Mouse (Mus musculus): ENCODE results near the gene Abhd14a.

Gene Abhd14a

DNA sequence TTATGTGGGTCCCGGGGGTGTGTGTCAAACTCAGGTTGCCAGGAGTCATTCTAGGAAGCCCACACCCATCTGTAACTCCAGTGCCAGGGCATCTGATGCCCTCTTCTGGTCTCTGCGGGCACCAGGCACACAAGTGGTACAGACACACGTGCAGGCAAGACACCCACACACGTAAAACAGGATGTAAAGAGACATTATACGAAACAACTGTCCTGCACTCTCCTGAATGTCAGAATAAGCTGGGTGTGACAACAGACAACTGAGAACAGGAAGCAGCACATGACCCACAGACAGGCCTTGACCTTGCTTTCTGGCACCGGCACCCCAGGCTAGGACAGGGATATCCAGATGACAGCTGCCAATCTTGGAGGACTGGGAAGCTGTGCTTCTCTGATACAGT is 21.8 kb upstream of the Abhd14a start:
- peak; percentile 62 for DNase-seq (ENCODE audit: low read depth)

GRCm38 (mm10) chr9:106467746-106468145 is 20.3 kb upstream of the Abhd14a start:
- DNase-seq (ENCODE audit: low read depth) = no peak

GRCm38 (mm10) chr9:106466721-106467120 is 19.2 kb upstream of the Abhd14a start:
- no peak for DNase-seq (ENCODE audit: low read depth)

- DNase-seq (ENCODE audit: low read depth) = no peak
Measured at GRCm38 (mm10) chr9:106465571-106466200, 18.2 kb upstream of the Abhd14a start, which contains the start of gene Gpr62. Gpr62 (minus strand) TSS chr9:106465938.

GRCm38 (mm10) chr9:106464751-106465541 is 17.5 kb upstream of the Abhd14a start:
- DNase-seq (ENCODE audit: low read depth) = peak; percentile 66

GRCm38 (mm10) chr9:106463122-106464063 is 15.9 kb upstream of the Abhd14a start:
- DNase-seq (ENCODE audit: low read depth) = no peak

- no peak for DNase-seq (ENCODE audit: low read depth)
Measured at GRCm38 (mm10) chr9:106462430-106462800, 14.9 kb upstream of the Abhd14a start.

DNA sequence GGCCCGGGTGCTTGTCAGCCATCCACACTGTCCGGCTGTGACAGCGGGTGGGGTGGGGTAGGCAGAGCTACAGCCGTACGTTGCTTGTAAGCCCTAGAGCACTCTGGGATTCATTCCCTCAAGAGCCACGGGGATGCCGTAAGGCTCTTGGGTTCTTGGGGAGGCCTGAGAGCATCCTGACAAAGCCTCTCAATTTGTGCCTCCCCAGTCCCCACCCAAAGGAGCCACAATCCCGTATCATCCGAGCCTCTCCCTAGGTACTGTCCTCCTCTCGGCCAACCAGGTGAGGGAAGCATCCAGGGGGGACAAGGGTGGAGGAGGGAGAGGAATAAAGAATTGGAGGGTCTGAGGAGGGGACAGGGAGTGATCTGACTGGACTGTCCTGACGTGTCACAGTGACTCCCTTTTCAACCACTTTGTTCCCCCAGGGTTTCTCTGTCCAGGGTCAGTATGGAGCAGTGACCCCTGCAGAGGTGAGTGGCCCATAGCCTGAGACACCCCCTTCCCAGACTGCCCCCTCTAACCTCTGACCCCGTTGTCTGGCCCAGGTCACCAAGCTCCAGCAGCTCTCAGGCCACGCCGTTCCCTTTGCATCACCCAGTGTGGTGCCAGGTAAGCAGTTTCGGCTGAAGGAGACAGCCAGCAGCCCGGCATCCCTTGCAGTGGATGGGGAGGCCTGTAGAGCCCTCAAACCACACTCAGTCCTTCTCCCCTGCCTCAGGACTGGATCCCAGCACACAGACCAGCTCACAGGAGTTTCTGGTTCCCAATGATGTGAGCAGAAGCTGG is 14.4 kb upstream of the Abhd14a start:
- no peak for DNase-seq (ENCODE audit: low read depth)

- no peak for DNase-seq (ENCODE audit: low read depth)
Measured at GRCm38 (mm10) chr9:106461026-106461415, 13.5 kb upstream of the Abhd14a start.

GRCm38 (mm10) chr9:106460401-106461025 is 13.0 kb upstream of the Abhd14a start:
- DNase-seq (ENCODE audit: low read depth) = no peak

- no peak for DNase-seq (ENCODE audit: low read depth)
Measured at GRCm38 (mm10) chr9:106459946-106460345, 12.5 kb upstream of the Abhd14a start.

DNA sequence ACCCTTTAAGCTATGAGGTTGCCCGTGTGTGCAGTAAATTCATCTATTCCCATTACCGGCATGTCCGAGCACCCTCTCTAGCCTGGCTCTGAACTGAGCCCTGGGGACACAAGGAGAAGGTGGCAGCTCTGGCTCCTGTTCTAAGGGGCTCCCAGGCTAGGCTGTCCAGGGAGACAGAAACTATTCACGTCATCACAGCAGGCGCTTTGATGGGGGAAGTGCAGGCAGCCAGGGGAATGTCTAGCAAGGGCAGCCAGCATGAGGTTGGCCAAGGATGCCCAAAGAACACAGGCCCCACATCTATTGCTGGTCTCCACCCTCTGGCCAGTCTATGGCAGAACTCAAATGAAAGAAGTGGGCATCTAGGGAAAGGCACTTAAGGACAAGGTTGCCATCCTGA is 10.4 kb upstream of the Abhd14a start:
- no peak for DNase-seq (ENCODE audit: low read depth)

- DNase-seq (ENCODE audit: low read depth) = no peak
Measured at GRCm38 (mm10) chr9:106457163-106457559, 9.7 kb upstream of the Abhd14a start.

DNA sequence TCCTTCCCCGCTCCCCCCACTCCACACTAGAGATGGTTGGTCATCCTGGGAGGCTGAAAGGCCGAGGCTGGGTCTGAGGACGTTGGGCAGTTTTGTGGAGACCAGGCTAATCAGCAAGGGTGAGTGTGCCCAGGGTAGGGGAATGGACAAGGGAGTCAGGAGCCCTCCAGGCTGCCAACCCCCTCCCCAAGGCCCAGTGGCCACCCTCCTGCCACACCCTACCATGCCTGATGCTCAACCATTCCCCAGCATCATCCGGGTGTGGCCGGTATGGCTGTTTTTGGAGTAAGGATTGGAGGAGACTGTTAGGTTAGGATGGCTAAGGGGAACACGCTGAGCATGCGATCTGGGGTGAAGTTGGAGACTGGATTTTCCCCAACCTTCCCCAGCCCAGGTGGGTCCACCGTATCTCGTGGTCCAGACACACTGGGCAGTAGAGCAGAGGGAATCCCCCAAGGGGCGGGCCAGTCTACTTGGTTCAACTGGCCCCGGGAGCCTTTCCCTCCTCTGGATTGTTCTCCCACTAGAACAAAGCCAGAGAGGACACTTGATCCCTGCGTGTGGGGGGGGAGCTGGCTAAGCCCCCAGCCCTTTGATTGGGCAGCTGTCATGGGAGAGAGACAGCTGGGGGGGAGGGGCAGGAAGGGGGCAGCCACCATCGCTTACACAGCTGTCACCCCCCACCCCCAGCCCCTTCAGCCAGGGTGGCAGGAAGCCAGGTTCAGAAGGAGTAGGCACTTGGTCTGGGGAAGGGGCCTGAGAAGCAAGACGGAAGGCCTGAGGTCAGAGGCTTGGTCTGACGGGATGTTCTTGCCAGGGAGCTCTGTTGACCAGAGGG is 9.1 kb upstream of the Abhd14a start:
- no peak for DNase-seq (ENCODE audit: low read depth)

GRCm38 (mm10) chr9:106454888-106455681 is 7.6 kb upstream of the Abhd14a start:
- no peak for DNase-seq (ENCODE audit: low read depth)

DNA sequence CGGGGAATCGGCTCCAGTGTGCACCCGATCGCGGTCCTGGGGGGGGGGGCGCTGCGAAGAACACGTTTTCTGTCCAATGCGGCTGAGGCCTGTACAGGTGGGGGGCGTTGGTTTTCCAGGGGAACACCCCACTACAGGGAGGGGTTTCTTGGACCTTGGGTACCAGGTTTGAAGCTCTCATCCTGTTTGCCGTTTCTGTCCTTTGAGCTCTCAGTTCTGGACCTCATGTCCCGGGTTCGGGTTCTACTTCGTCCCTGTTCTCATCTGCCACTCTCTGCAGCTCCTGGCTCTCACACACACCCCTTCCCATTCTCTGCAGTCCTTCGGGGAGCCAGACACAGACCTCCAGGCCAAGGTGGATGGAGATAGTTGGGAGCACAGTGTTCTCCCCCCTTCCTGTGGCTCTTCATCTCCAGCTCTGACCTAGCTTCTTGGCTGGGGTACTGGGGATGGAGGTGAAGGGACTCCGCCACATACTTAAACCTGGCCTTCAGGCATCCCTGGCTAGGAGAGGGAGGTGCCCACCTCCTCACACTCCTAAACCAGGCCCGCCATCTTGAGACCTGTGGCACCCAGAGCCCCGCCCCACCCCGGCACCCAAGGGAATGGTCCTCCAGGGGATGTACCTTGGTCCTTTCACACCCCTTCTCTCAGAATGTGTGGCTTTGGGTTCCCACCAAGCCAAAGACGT is 6.7 kb upstream of the Abhd14a start:
- DNase-seq (ENCODE audit: low read depth) = no peak

- peak; percentile 80 for DNase-seq (ENCODE audit: low read depth)
Measured at GRCm38 (mm10) chr9:106453271-106454070, 6.0 kb upstream of the Abhd14a start, which contains the start of gene Pcbp4. Pcbp4 (plus strand) TSS chr9:106453291.

DNA sequence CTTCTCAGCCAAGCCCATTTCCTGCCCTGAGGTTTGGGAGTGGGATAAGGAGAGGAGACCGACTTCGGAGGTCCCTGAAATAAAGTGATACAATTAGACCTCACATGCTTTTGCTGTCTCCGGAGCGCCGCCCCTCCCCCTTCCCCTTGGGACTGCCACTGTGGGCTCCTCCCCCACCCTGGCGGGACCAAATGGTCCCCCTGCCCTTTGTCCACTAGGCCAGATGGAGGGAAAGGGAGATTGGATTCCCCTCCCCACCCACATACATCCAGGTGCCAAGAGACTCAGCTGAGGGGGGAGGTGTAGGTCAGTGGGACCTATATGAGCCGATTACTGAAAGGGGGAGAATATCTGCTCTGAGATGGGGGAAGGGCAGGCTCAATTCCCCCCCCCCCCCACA is 5.3 kb upstream of the Abhd14a start:
- no peak for DNase-seq (ENCODE audit: low read depth)
